Mouse (Mus musculus) gastrocnemius, postnatal 36 days (tissue): ENCODE measurements around the gene Clec4a3. TPM values are rescaled to one million over a fixed set of nuclear protein-coding genes. Genes with fewer than 3 reads are reported as not detected.
"Not testable (repeated sequence)": the region's sequence is repeated elsewhere in the genome, so short reads cannot be mapped to it uniquely, and the experiment has no call there.

Source experiments
- DNase-seq, 2 experiments: peaks; one replicate each; pipeline ENCODE4 v3.0.0; 2022
- intact Hi-C: fragments of 180-260 bp; cut with DNase I; formaldehyde crosslinking; loops from one replicate; pipeline ENCODE4 v1.15.1; 2025
- long read RNA-seq, 2 experiments: library from polyadenylated mRNA; stranded (forward); transcript quantifications; one replicate each; pipeline ENCODE4 v2.0.0; 2021
- total RNA-seq, 2 experiments: library from RNA; stranded (reverse); gene quantifications; 2 replicates each; pipeline ENCODE4 v1.2.3; 2021

Gene Clec4a3
- 1 to 10 TPM in 1 of 2 experiments, under 1 TPM in 1; 0.96 to 2.5 TPM for total RNA-seq
- long read RNA-seq, experiment 1 = 0 reads
- long read RNA-seq, experiment 2, partial matches to known transcripts = 1 of 1 reads
- long read RNA-seq, experiment 2, other reads (novel, unspliced or antisense) = 0 of 1 reads

- intact Hi-C loops = no loop called here
- DNase-seq = peak in 1 of 2 experiments; percentile 4
These were observed at the start of gene Clec4a3 for GRCm38 (mm10) chr6:122952401-122952800. Gene Clec4a3 (plus strand): TSS chr6:122952515.

- no peak for DNase-seq
- intact Hi-C loops = no loop called here
These were observed 32.4 kb upstream of the Clec4a3 start for GRCm38 (mm10) chr6:122919922-122920321.

- intact Hi-C loops = no loop called here
- no peak for DNase-seq
These were observed 30.9 kb upstream of the Clec4a3 start, which contains the start of gene Clec4a1 for GRCm38 (mm10) chr6:122921451-122921850. Gene Clec4a1 (plus strand): TSS chr6:122921848.

- intact Hi-C loops = no loop called here
- DNase-seq = no peak
These were observed 17.5 kb upstream of the Clec4a3 start for GRCm38 (mm10) chr6:122934845-122935244.

- intact Hi-C loops = no loop called here
- no peak for DNase-seq
These were observed 12.7 kb upstream of the Clec4a3 start for GRCm38 (mm10) chr6:122939618-122940017.

- DNase-seq = no peak
These were observed 5.6 kb upstream of the Clec4a3 start for GRCm38 (mm10) chr6:122946760-122947159.

GRCm38 (mm10) chr6:122964562-122964961 lies 12.2 kb downstream of the Clec4a3 start:
- no peak for DNase-seq
- intact Hi-C loops = no loop called here

More at GRCm38 (mm10) chr6:122946760-122947159, 5.6 kb upstream of the Clec4a3 start:
- intact Hi-C loops = no loop called here

- intact Hi-C loops = no loop called here
These were observed 16.7 kb downstream of the Clec4a3 start for GRCm38 (mm10) chr6:122969048-122969447.

GRCm38 (mm10) chr6:122989876-122990437 lies 37.6 kb downstream of the Clec4a3 start, which contains the start of gene Clec4a4:
Gene Clec4a4 (plus strand): TSS chr6:122990367.
- intact Hi-C loops = no loop called here
- no peak for DNase-seq

More at GRCm38 (mm10) chr6:122969048-122969447, 16.7 kb downstream of the Clec4a3 start:
- DNase-seq = no peak

- intact Hi-C loops, DNase-seq: not testable (repeated sequence)
These were observed 52.4 kb downstream of the Clec4a3 start for GRCm38 (mm10) chr6:123004696-123005095.

- DNase-seq = no peak
- intact Hi-C loops = no loop called here
These were observed 53.3 kb downstream of the Clec4a3 start for GRCm38 (mm10) chr6:123005591-123005990.

Other genes with a start within 250 kb of the Clec4a3 start
- gene Nanog, start 245.0 kb upstream of the Clec4a3 start, total RNA-seq = not detected
- 1 to 10 TPM; 1.0 to 1.2 TPM for gene Slc2a3, start 150.9 kb upstream of the Clec4a3 start, total RNA-seq
- 10 to 100 TPM; 19.8 to 22.4 TPM for gene Foxj2, start 132.6 kb upstream of the Clec4a3 start, total RNA-seq
- gene C3ar1, start 96.4 kb upstream of the Clec4a3 start, total RNA-seq = under 1 TPM; 0.54 to 0.81 TPM
- 10 to 100 TPM; 13.2 to 13.8 TPM for gene Necap1, start 78.0 kb upstream of the Clec4a3 start, total RNA-seq
- gene Clec4a1, start 30.7 kb upstream of the Clec4a3 start, total RNA-seq = 1 to 10 TPM in 1 of 2 experiments, under 1 TPM in 1; 0.82 to 1.4 TPM
- not detected for gene Clec4a4, start 37.9 kb downstream of the Clec4a3 start, total RNA-seq
- gene Clec4b1, start 97.4 kb downstream of the Clec4a3 start, total RNA-seq = not detected
- 1 to 10 TPM in 1 of 2 experiments, under 1 TPM in 1; 0.54 to 1.1 TPM for gene Clec4a2, start 153.9 kb downstream of the Clec4a3 start, total RNA-seq
- gene Clec4b2, start 220.4 kb downstream of the Clec4a3 start, total RNA-seq = not detected